Mouse (Mus musculus) adrenal gland, adult (tissue): ENCODE data around the gene Myo1g.
"Not testable (repeated sequence)": the region's sequence is repeated elsewhere in the genome, so short reads cannot be mapped to it uniquely, and the experiment has no call there.

ENCODE experiments used
- DNase-seq, 2 experiments: peaks; one replicate each; pipeline ENCODE4 v3.0.0; 2022 to 2023; ENCODE audit warnings: low spot score in 1 of 2; ENCODE audit not compliant: inconsistent age in 2 of 2

Gene Myo1g

GRCm38 (mm10) chr11:6530746-6531145, 10.0 kb upstream of the Myo1g start:
- peak in 1 of 2 experiments; percentile 21 for DNase-seq

- DNase-seq = peak in 1 of 2 experiments; percentile 50
These were observed 9.2 kb upstream of the Myo1g start for GRCm38 (mm10) chr11:6529961-6530360.

GRCm38 (mm10) chr11:6528186-6529006, 7.6 kb upstream of the Myo1g start:
- DNase-seq = peak; percentile 98 to 100

GRCm38 (mm10) chr11:6527256-6528185, 6.8 kb upstream of the Myo1g start:
- DNase-seq = no peak

GRCm38 (mm10) chr11:6526526-6527255, 5.9 kb upstream of the Myo1g start:
- not testable (repeated sequence) for DNase-seq

GRCm38 (mm10) chr11:6525241-6525640, 4.5 kb upstream of the Myo1g start:
- no peak for DNase-seq

- no peak for DNase-seq
These were observed 4.1 kb upstream of the Myo1g start for GRCm38 (mm10) chr11:6524880-6525238.

- DNase-seq = no peak
These were observed 3.6 kb upstream of the Myo1g start for GRCm38 (mm10) chr11:6524165-6524879.

- no peak for DNase-seq
These were observed 2.9 kb upstream of the Myo1g start for GRCm38 (mm10) chr11:6523662-6524088.

- DNase-seq = no peak
These were observed 2.2 kb upstream of the Myo1g start for GRCm38 (mm10) chr11:6522782-6523525.

GRCm38 (mm10) chr11:6519491-6520033, 1.2 kb downstream of the Myo1g start:
- no peak for DNase-seq

- DNase-seq = no peak
These were observed 5.9 kb downstream of the Myo1g start for GRCm38 (mm10) chr11:6514837-6515236.

GRCm38 (mm10) chr11:6508269-6508876, 12.4 kb downstream of the Myo1g start:
- no peak for DNase-seq

GRCm38 (mm10) chr11:6506516-6506915, 14.2 kb downstream of the Myo1g start:
- no peak for DNase-seq

- DNase-seq = no peak
These were observed 16.1 kb downstream of the Myo1g start for GRCm38 (mm10) chr11:6504689-6505088.

GRCm38 (mm10) chr11:6504226-6504625, 16.5 kb downstream of the Myo1g start:
- DNase-seq = no peak

GRCm38 (mm10) chr11:6502506-6502905, 18.3 kb downstream of the Myo1g start:
- no peak for DNase-seq

- DNase-seq = no peak
These were observed 23.3 kb downstream of the Myo1g start for GRCm38 (mm10) chr11:6497311-6497948.
